Mouse (Mus musculus): ENCODE data around the gene Dgkh. TPM values are rescaled to one million over a fixed set of nuclear protein-coding genes. Genes with fewer than 3 reads are reported as not detected.

The Dgkh gene
- total and polyA plus RNA-seq, 3 experiments: 0.05 TPM; not detected in 2

DNA sequence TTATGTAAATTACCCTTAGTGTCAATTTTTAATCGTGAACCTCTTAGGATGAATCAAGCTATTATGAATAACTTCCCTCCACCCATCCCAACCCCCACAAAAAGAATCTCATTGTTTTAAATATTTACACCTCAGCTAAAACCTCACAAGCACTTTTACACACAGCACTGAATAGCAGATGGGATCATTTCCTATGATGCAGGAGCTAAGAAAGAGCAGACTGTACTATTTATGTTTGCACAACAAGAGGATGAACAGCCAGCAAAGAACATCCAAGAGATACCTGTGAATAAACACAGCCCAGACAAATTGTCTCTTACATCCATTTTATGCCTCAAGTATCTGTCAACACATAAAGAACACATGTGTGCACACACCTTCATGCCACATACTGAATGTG is 41.7 kb downstream of the Dgkh start:
- Histone ChIP-seq H3K9me3 (replicated peaks) (no peaks in the 10 kb centered on the region), H3K27me3 (ENCODE audit: insufficient read depth, low read length) (no peaks in the 10 kb centered on the region)

DNA sequence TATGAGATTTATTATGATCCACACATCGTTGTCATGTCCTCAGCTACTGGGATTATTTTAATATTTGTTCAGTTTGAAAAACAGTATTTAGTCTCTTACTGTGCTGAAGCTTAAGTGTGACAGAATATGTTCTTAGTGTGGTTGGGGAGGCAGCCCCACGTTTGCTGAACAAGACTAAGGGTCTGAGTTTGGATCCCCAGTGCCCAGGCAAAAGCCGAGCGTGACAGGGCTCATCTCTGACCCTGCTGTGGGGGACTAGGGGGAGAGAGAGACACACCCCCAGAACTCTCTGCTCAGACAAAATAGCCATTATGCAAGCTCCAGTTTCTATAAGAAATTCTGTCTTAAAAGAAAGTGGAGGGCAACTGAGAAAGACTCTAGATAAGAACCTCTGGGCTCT is 42.2 kb downstream of the Dgkh start:
- TF ChIP-seq CTCF (IDR thresholded peaks at IDR 0.05; ENCODE audit: low read depth, low read length) (no peak), TAL1 (conservative IDR thresholded peaks at IDR 0.05; ENCODE audit: low read depth, low read length) (no peak), GATA1 (IDR thresholded peaks at IDR 0.05; ENCODE audit: borderline replicate concordance, low read length) (no peak), POLR2AphosphoS5 (IDR thresholded peaks at IDR 0.05; ENCODE audit: insufficient replicate concordance, low read depth, low read length) (no peak), GATA2 (IDR thresholded peaks at IDR 0.05; ENCODE audit: borderline replicate concordance, low read depth, low read length) (no peak)
- no peak overlapping the region for H3K4me3 ChIP-seq (ENCODE audit: low read depth, low read length)
- ATAC-seq (ENCODE audit: extremely low read depth, insufficient number of reproducible peaks, low FRiP score, poor library complexity, severe bottlenecking): no peak
- no peak for DNase-seq (ENCODE audit: low spot score)
- H3K9me3 ChIP-seq (replicated peaks): no peaks in the 10 kb centered on the region
- H3K36me3 ChIP-seq (replicated peaks): no peaks in the 10 kb centered on the region
- H3K27me3 ChIP-seq (ENCODE audit: insufficient read depth, low read length): no peaks in the 10 kb centered on the region
- H3K4me1 ChIP-seq (ENCODE audit: insufficient read depth, low read depth, low read length): no peaks in the 10 kb centered on the region

More for the DNA sequence above, 41.7 kb downstream of the Dgkh start:
- no peak for DNase-seq (ENCODE audit: low spot score)
- TF ChIP-seq GATA1 (IDR thresholded peaks at IDR 0.05; ENCODE audit: borderline replicate concordance, low read length) (no peak), CTCF (IDR thresholded peaks at IDR 0.05; ENCODE audit: low read depth, low read length) (no peak), GATA2 (IDR thresholded peaks at IDR 0.05; ENCODE audit: borderline replicate concordance, low read depth, low read length) (no peak), TAL1 (conservative IDR thresholded peaks at IDR 0.05; ENCODE audit: low read depth, low read length) (no peak)
- H3K4me3 ChIP-seq (ENCODE audit: low read depth, low read length): no peak overlapping the region
- no peaks in the 10 kb centered on the region for H3K4me1 ChIP-seq (ENCODE audit: insufficient read depth, low read depth, low read length)
- no peak for ATAC-seq (ENCODE audit: extremely low read depth, insufficient number of reproducible peaks, low FRiP score, poor library complexity, severe bottlenecking)
- H3K36me3 ChIP-seq (replicated peaks): no peaks in the 10 kb centered on the region

DNA sequence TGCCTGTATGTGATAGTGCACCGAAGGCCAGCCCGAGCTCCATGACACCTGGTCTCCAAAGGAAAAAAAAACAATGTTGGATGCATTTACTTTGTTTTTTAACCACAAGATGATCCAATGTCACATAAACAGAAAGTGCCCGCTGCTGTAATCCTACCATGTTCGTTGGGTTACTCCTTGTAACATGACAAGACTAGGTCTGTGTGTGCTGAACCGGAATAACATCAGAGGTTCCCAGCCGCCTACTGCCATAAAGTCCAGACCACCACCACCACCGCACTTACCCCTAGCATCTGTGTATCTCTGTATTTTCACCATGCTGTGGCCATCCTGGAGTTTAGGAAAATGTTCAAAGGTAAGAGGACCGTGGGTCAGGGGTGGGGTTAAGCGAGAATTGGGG is 42.6 kb downstream of the Dgkh start:
- Histone ChIP-seq H3K27me3 (ENCODE audit: insufficient read depth, low read length) (no peaks in the 10 kb centered on the region), H3K4me3 (ENCODE audit: low read depth, low read length) (no peak overlapping the region), H3K9me3 (replicated peaks) (no peaks in the 10 kb centered on the region), H3K4me1 (ENCODE audit: insufficient read depth, low read depth, low read length) (no peaks in the 10 kb centered on the region), H3K36me3 (replicated peaks) (no peaks in the 10 kb centered on the region)
- TF ChIP-seq POLR2AphosphoS5 (IDR thresholded peaks at IDR 0.05; ENCODE audit: insufficient replicate concordance, low read depth, low read length) (no peak), GATA1 (IDR thresholded peaks at IDR 0.05; ENCODE audit: borderline replicate concordance, low read length) (no peak), TAL1 (conservative IDR thresholded peaks at IDR 0.05; ENCODE audit: low read depth, low read length) (no peak), CTCF (IDR thresholded peaks at IDR 0.05; ENCODE audit: low read depth, low read length) (no peak), GATA2 (IDR thresholded peaks at IDR 0.05; ENCODE audit: borderline replicate concordance, low read depth, low read length) (no peak)
- ATAC-seq (ENCODE audit: extremely low read depth, insufficient number of reproducible peaks, low FRiP score, poor library complexity, severe bottlenecking) (no peak), DNase-seq (ENCODE audit: low spot score) (no peak)

GRCm38 (mm10) chr14:78687716-78688115 is 44.9 kb downstream of the Dgkh start:
- H3K27me3 ChIP-seq (ENCODE audit: insufficient read depth, low read length): no peaks in the 10 kb centered on the region
- H3K4me3 ChIP-seq (ENCODE audit: low read depth, low read length): no peak overlapping the region
- DNase-seq (ENCODE audit: low spot score): no peak
- no peaks in the 10 kb centered on the region for H3K36me3 ChIP-seq (replicated peaks)
- H3K9me3 ChIP-seq (replicated peaks): no peaks in the 10 kb centered on the region
- H3K4me1 ChIP-seq (ENCODE audit: insufficient read depth, low read depth, low read length): no peaks in the 10 kb centered on the region
- no peak for ATAC-seq (ENCODE audit: extremely low read depth, insufficient number of reproducible peaks, low FRiP score, poor library complexity, severe bottlenecking)
- no peak for TF ChIP-seq CTCF (IDR thresholded peaks at IDR 0.05; ENCODE audit: low read depth, low read length)
- TF ChIP-seq GATA1 (IDR thresholded peaks at IDR 0.05; ENCODE audit: borderline replicate concordance, low read length): no peak
- no peak for TF ChIP-seq TAL1 (conservative IDR thresholded peaks at IDR 0.05; ENCODE audit: low read depth, low read length)
- TF ChIP-seq GATA2 (IDR thresholded peaks at IDR 0.05; ENCODE audit: borderline replicate concordance, low read depth, low read length): no peak
- TF ChIP-seq POLR2AphosphoS5 (IDR thresholded peaks at IDR 0.05; ENCODE audit: insufficient replicate concordance, low read depth, low read length): no peak

GRCm38 (mm10) chr14:78686701-78687100 is 45.9 kb downstream of the Dgkh start:
- H3K27me3 ChIP-seq (ENCODE audit: insufficient read depth, low read length): no peaks in the 10 kb centered on the region
- ATAC-seq (ENCODE audit: extremely low read depth, insufficient number of reproducible peaks, low FRiP score, poor library complexity, severe bottlenecking): no peak
- H3K4me3 ChIP-seq (ENCODE audit: low read depth, low read length): no peak overlapping the region
- H3K9me3 ChIP-seq (replicated peaks): no peaks in the 10 kb centered on the region
- DNase-seq (ENCODE audit: low spot score): no peak
- no peak for TF ChIP-seq GATA2 (IDR thresholded peaks at IDR 0.05; ENCODE audit: borderline replicate concordance, low read depth, low read length)
- no peak for TF ChIP-seq TAL1 (conservative IDR thresholded peaks at IDR 0.05; ENCODE audit: low read depth, low read length)
- H3K36me3 ChIP-seq (replicated peaks): no peaks in the 10 kb centered on the region
- no peaks in the 10 kb centered on the region for H3K4me1 ChIP-seq (ENCODE audit: insufficient read depth, low read depth, low read length)

GRCm38 (mm10) chr14:78684171-78684570 is 48.4 kb downstream of the Dgkh start:
- DNase-seq (ENCODE audit: low spot score) (no peak), ATAC-seq (ENCODE audit: extremely low read depth, insufficient number of reproducible peaks, low FRiP score, poor library complexity, severe bottlenecking) (no peak)
- H3K4me1 ChIP-seq (ENCODE audit: insufficient read depth, low read depth, low read length): no peaks in the 10 kb centered on the region
- no peaks in the 10 kb centered on the region for H3K36me3 ChIP-seq (replicated peaks)
- H3K27me3 ChIP-seq (ENCODE audit: insufficient read depth, low read length): no peaks in the 10 kb centered on the region
- no peaks in the 10 kb centered on the region for H3K9me3 ChIP-seq (replicated peaks)
- H3K4me3 ChIP-seq (ENCODE audit: low read depth, low read length): no peak overlapping the region
- TF ChIP-seq GATA2 (IDR thresholded peaks at IDR 0.05; ENCODE audit: borderline replicate concordance, low read depth, low read length): no peak
- TF ChIP-seq TAL1 (conservative IDR thresholded peaks at IDR 0.05; ENCODE audit: low read depth, low read length): no peak
- TF ChIP-seq GATA1 (IDR thresholded peaks at IDR 0.05; ENCODE audit: borderline replicate concordance, low read length): no peak
- no peak for TF ChIP-seq POLR2AphosphoS5 (IDR thresholded peaks at IDR 0.05; ENCODE audit: insufficient replicate concordance, low read depth, low read length)
- TF ChIP-seq CTCF (IDR thresholded peaks at IDR 0.05; ENCODE audit: low read depth, low read length): no peak

GRCm38 (mm10) chr14:78678981-78679380 is 53.6 kb downstream of the Dgkh start:
- Histone ChIP-seq H3K9me3 (replicated peaks) (no peaks in the 10 kb centered on the region), H3K36me3 (replicated peaks) (no peaks in the 10 kb centered on the region), H3K4me3 (ENCODE audit: low read depth, low read length) (no peak overlapping the region), H3K4me1 (ENCODE audit: insufficient read depth, low read depth, low read length) (no peaks in the 10 kb centered on the region), H3K27me3 (ENCODE audit: insufficient read depth, low read length) (no peaks in the 10 kb centered on the region)
- no peak for ATAC-seq (ENCODE audit: extremely low read depth, insufficient number of reproducible peaks, low FRiP score, poor library complexity, severe bottlenecking)
- no peak for DNase-seq (ENCODE audit: low spot score)
- no peak for TF ChIP-seq GATA1 (IDR thresholded peaks at IDR 0.05; ENCODE audit: borderline replicate concordance, low read length)
- TF ChIP-seq TAL1 (conservative IDR thresholded peaks at IDR 0.05; ENCODE audit: low read depth, low read length): no peak
